Mouse (Mus musculus): ENCODE measurements around the gene Atxn7. TPM values are rescaled to one million over a fixed set of nuclear protein-coding genes. Genes with fewer than 3 reads are reported as not detected.

Gene Atxn7
- polyA plus RNA-seq, 2 experiments, result 1.1 to 3.0 TPM

DNA sequence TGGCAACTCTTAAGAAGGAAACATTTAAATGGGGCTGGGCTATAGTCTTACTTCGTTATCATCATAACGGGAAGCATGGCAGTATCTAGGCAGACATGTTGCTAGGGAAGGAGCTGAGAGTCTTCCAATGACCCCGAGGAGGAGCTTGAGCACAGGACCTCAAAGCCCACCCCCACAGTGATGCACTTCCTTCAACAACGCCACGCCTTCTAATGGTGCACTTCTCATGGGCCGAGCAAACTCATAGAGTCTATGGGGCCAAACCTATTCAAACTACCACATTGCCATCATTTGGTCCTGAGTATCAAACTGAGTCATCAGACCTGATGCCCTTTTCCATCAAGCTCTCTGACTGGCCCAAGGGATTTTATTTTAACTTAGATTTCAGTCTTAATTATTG, 129.3 kb downstream of the Atxn7 start:
- TF ChIP-seq EP300 (IDR thresholded peaks at IDR 0.05; ENCODE audit: low read depth) (no peak), CTCF (IDR thresholded peaks at IDR 0.05; ENCODE audit: low read depth) (no peak)
- H3K27me3 ChIP-seq (ENCODE audit: control insufficient read depth, insufficient read depth, low read length), result no peaks in the 10 kb centered on the region
- whole genome bisulfite sequencing (ENCODE audit: insufficient replicate concordance), result 60% methylated on average over 6 of the region's 6 CpGs
- H3K4me2 ChIP-seq (ENCODE audit: low read depth), result no peak overlapping the region
- H3K4me1 ChIP-seq (replicated peaks; ENCODE audit: control insufficient read depth in 2 of 2, insufficient read depth in 2 of 2, low read length in 1 of 2), result peaks cover 17 to 22% of the 10 kb centered on the region in 2 experiments
- H3K27ac ChIP-seq, result no peak overlapping the region
- DNase-seq (ENCODE audit: low read depth in 3 of 3, low spot score in 3 of 3) (no peak), ATAC-seq (ENCODE audit: insufficient read depth) (no peak)
- H3K9ac ChIP-seq (replicated peaks), result no peak overlapping the region
- H3K36me3 ChIP-seq (replicated peaks; ENCODE audit: control insufficient read depth, insufficient read depth, low read depth), result no peaks in the 10 kb centered on the region; the same call in 1 of the 2 replicates
- H3K9me3 ChIP-seq (ENCODE audit: control insufficient read depth, low read length), result no peaks in the 10 kb centered on the region
- no peak overlapping the region for H3K4me3 ChIP-seq (ENCODE audit: insufficient read depth in 1 of 2, low read depth in 2 of 2, low read length in 2 of 2)

DNA sequence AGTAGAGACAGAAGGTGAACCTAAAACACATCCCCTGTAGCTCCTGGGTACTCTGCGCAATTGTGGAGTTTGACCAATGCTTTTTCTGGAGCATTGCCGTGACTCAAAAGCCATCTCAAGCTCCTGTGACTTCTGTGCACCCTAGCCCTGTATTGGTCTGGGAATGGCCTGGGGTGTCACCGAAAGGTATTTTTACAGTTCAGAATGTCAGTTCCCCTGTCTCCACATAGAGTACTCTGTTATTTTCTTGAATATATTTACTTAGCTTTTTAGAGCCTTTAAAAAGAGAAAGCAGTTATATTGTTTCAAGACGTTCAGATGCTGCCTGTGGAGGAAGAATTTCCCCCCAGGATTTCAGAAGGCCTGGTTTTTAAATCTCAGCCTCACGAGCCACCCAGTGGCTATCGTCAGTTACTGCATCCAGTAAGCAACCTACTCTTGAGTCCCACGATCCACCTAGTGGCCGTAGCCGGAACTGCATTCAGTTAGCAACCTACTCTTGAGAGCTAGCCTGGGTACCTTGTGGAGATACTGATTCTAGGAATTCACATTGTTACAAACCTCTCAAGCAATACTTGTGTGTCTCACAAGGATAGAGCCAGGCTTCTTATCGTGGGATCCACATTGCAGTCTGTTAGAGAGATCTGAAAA, 137.2 kb downstream of the Atxn7 start:
- ATAC-seq (ENCODE audit: insufficient read depth) (peak; percentile 66), DNase-seq (ENCODE audit: low read depth in 3 of 3, low spot score in 3 of 3) (peak; percentile 70 to 79 (median 77))
- H3K4me2 ChIP-seq (ENCODE audit: low read depth), result no peak overlapping the region
- no peaks in the 10 kb centered on the region for H3K27me3 ChIP-seq (ENCODE audit: control insufficient read depth, insufficient read depth, low read length)
- no peaks in the 10 kb centered on the region; the same call in none of the 2 replicates for H3K36me3 ChIP-seq (replicated peaks; ENCODE audit: control insufficient read depth, insufficient read depth, low read depth)
- H3K27ac ChIP-seq, result no peak overlapping the region
- H3K9ac ChIP-seq (replicated peaks), result no peak overlapping the region
- WGBS (ENCODE audit: insufficient replicate concordance), result 21% methylated on average over 10 of the region's 10 CpGs
- H3K9me3 ChIP-seq (ENCODE audit: control insufficient read depth, low read length), result no peaks in the 10 kb centered on the region
- no peak for TF ChIP-seq EP300 (IDR thresholded peaks at IDR 0.05; ENCODE audit: low read depth)
- TF ChIP-seq CTCF (IDR thresholded peaks at IDR 0.05; ENCODE audit: low read depth), result peak; percentile 100
- H3K4me1 ChIP-seq (replicated peaks; ENCODE audit: control insufficient read depth in 2 of 2, insufficient read depth in 2 of 2, low read length in 1 of 2), result no peaks in the 10 kb centered on the region
- H3K4me3 ChIP-seq (ENCODE audit: insufficient read depth in 1 of 2, low read depth in 2 of 2, low read length in 2 of 2), result no peak overlapping the region

- no peaks in the 10 kb centered on the region for H3K9me3 ChIP-seq (ENCODE audit: control insufficient read depth, low read length)
- H3K27ac ChIP-seq, result no peak overlapping the region
- no peak for TF ChIP-seq EP300 (IDR thresholded peaks at IDR 0.05; ENCODE audit: low read depth)
- 64% methylated on average over 8 of the region's 8 CpGs for WGBS (ENCODE audit: insufficient replicate concordance)
- no peaks in the 10 kb centered on the region for H3K27me3 ChIP-seq (ENCODE audit: control insufficient read depth, insufficient read depth, low read length)
- no peaks in the 10 kb centered on the region; the same call in none of the 2 replicates for H3K36me3 ChIP-seq (replicated peaks; ENCODE audit: control insufficient read depth, insufficient read depth, low read depth)
- H3K9ac ChIP-seq (replicated peaks), result no peak overlapping the region
- H3K4me3 ChIP-seq (ENCODE audit: insufficient read depth in 1 of 2, low read depth in 2 of 2, low read length in 2 of 2), result no peak overlapping the region
- no peaks in the 10 kb centered on the region for H3K4me1 ChIP-seq (replicated peaks; ENCODE audit: control insufficient read depth in 2 of 2, insufficient read depth in 2 of 2, low read length in 1 of 2)
- ATAC-seq (ENCODE audit: insufficient read depth), result no peak
- DNase-seq (ENCODE audit: low read depth in 3 of 3, low spot score in 3 of 3), result no peak
- no peak overlapping the region for H3K4me2 ChIP-seq (ENCODE audit: low read depth)
Measured at GRCm38 (mm10) chr14:14100773-14101280, 139.6 kb downstream of the Atxn7 start.

DNA sequence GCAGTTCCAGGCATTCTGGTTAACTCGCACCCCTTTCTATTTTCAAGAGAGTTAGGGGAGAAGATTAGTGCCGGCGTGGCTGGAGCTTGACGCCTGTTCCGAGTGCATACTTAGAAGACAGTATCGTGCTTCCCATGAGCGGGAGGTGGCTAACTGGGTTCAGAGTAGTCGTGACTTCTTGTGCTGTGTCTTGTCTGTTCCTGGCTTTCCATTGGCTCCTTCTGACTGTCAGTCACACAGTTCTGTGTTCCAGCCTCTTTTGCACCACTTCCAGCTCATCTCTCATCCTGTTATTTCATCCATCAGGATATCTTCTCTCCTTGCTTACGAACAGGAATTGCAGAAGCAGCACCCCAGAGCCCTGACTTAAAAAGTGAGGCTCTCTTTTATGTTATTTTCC, 140.1 kb downstream of the Atxn7 start:
- TF ChIP-seq EP300 (IDR thresholded peaks at IDR 0.05; ENCODE audit: low read depth) (no peak), CTCF (IDR thresholded peaks at IDR 0.05; ENCODE audit: low read depth) (no peak)
- Histone ChIP-seq H3K27ac (no peak overlapping the region), H3K27me3 (ENCODE audit: control insufficient read depth, insufficient read depth, low read length) (no peaks in the 10 kb centered on the region), H3K9ac (replicated peaks) (no peak overlapping the region), H3K4me3 (ENCODE audit: insufficient read depth in 1 of 2, low read depth in 2 of 2, low read length in 2 of 2) (no peak overlapping the region), H3K4me2 (ENCODE audit: low read depth) (no peak overlapping the region), H3K4me1 (replicated peaks; ENCODE audit: control insufficient read depth in 2 of 2, insufficient read depth in 2 of 2, low read length in 1 of 2) (no peaks in the 10 kb centered on the region), H3K9me3 (ENCODE audit: control insufficient read depth, low read length) (no peaks in the 10 kb centered on the region), H3K36me3 (replicated peaks; ENCODE audit: control insufficient read depth, insufficient read depth, low read depth) (no peaks in the 10 kb centered on the region; the same call in none of the 2 replicates)
- DNase-seq (ENCODE audit: low read depth in 3 of 3, low spot score in 3 of 3), result no peak
- WGBS (ENCODE audit: insufficient replicate concordance), result 78% methylated on average over 9 of the region's 9 CpGs
- ATAC-seq (ENCODE audit: insufficient read depth), result no peak

GRCm38 (mm10) chr14:14104213-14104929, 143.1 kb downstream of the Atxn7 start:
- Histone ChIP-seq H3K27ac (no peak overlapping the region), H3K4me2 (ENCODE audit: low read depth) (no peak overlapping the region), H3K36me3 (replicated peaks; ENCODE audit: control insufficient read depth, insufficient read depth, low read depth) (no peaks in the 10 kb centered on the region; the same call in none of the 2 replicates), H3K27me3 (ENCODE audit: control insufficient read depth, insufficient read depth, low read length) (no peaks in the 10 kb centered on the region), H3K4me1 (replicated peaks; ENCODE audit: control insufficient read depth in 2 of 2, insufficient read depth in 2 of 2, low read length in 1 of 2) (no peaks in the 10 kb centered on the region), H3K4me3 (ENCODE audit: insufficient read depth in 1 of 2, low read depth in 2 of 2, low read length in 2 of 2) (no peak overlapping the region), H3K9me3 (ENCODE audit: control insufficient read depth, low read length) (no peaks in the 10 kb centered on the region), H3K9ac (replicated peaks) (no peak overlapping the region)
- no peak for DNase-seq (ENCODE audit: low read depth in 3 of 3, low spot score in 3 of 3)
- ATAC-seq (ENCODE audit: insufficient read depth), result no peak
- WGBS (ENCODE audit: insufficient replicate concordance), result 63% methylated on average over 13 of the region's 13 CpGs
- no peak for TF ChIP-seq EP300 (IDR thresholded peaks at IDR 0.05; ENCODE audit: low read depth)
- TF ChIP-seq CTCF (IDR thresholded peaks at IDR 0.05; ENCODE audit: low read depth), result no peak
